Mouse (Mus musculus): ENCODE data around the gene Runx1.

DNA sequence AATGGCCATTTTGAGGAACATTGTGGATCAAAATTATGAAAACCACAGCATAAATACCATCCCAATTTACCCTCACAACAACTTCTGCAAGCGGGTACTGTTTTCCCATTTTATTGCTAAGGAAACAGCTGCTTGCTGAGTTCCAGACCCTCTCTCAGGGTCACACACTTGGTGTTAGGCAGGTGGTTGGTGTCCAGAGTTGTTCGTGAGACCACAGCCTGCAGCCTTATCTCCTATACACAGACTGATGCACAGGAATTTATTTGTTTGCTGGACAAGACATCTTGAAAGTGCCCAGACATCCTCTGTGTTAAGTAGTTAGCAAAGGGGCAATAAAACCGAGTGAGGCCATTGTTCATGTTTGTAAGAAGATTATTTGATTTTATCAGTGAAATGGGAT is 30.8 kb upstream of the Runx1 start:
- TF ChIP-seq POLR2A (IDR thresholded peaks at IDR 0.05; ENCODE audit: low read depth, low read length) (no peak), CTCF (conservative IDR thresholded peaks at IDR 0.05; ENCODE audit: insufficient read depth, insufficient read length, low read depth, low read length) (no peak)

Data from kidney, adult 2 months (tissue).